Mouse (Mus musculus): ENCODE results near the gene Smagp. TPM values are rescaled to one million over a fixed set of nuclear protein-coding genes. Genes with fewer than 3 reads are reported as not detected.
A peak's percentile ranks its signal among the peaks of the same experiment; 100 is the strongest.

The Smagp gene
- polyA plus RNA-seq, 1 experiment from 2014 or later, result 36.6 TPM

GRCm38 (mm10) chr15:100577972-100578371, 58.8 kb downstream of the Smagp start:
- Histone ChIP-seq H3K27me3 (no peaks in the 10 kb centered on the region), H3K36me3 (0 out of 2 replicates have a peak, but pooled peaks cover 6% of the 10 kb centered on the region), H3K4me2 (no peak overlapping the region), H3K9ac (no peak overlapping the region), H3K9me3 (no peaks in the 10 kb centered on the region), H3K4me1 (peaks cover 17% of the 10 kb centered on the region), H3K4me3 (no peak overlapping the region), H3K27ac (no peak overlapping the region)
- 73% methylated on average over 16 of the region's 16 CpGs for WGBS
- peak; percentile 35; the same call in 1 of the 2 replicates for ATAC-seq (ENCODE audit: insufficient number of reproducible peaks, low FRiP score, low TSS enrichment, low read depth)

DNA sequence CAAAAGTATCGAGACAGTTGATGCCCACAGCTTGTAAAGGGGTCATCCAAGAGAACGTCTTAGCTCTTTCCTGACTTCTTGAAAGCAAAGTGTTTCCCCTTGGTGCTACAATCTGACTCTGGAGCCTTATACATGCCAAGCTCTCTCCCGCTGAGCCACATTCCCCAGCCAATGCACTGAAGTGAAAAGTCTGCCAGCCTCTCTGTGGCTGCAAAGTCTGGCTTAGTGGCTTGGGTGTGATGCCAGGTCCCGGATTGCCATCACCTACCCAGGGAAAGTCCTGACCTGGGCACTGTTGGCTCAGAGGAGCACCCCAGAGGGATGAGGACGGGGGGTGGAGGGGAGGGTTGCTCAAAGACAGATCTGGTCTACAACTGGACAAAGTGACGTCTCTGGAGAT, 59.9 kb downstream of the Smagp start:
- Histone ChIP-seq H3K9me3 (no peaks in the 10 kb centered on the region), H3K36me3 (0 out of 2 replicates have a peak, but pooled peaks cover 4% of the 10 kb centered on the region), H3K4me1 (peaks cover 17% of the 10 kb centered on the region), H3K27me3 (no peaks in the 10 kb centered on the region), H3K9ac (no peak overlapping the region), H3K4me3 (no peak overlapping the region), H3K27ac (no peak overlapping the region), H3K4me2 (no peak overlapping the region)
- 77% methylated on average over 6 of the region's 6 CpGs for WGBS
- no peak for ATAC-seq (ENCODE audit: insufficient number of reproducible peaks, low FRiP score, low TSS enrichment, low read depth)

DNA sequence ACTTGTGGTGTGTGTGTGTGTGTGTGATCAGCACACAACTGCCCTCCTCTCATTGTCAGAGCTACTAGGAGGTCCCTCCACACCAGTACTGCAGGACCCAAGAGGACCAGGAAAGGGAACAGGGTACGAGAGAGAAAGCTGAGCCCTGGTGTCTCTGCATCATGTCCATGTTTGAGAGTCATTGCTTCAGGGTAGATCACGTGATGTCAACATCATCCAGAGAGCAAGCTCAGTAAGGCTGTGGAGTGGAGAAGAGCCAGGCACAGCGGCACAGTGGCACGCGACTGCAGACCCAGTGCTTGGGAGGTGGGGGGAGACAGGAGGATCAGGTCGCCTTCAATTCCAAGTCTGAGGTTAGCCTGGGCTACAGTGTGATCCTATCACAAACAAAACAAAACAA, 60.3 kb downstream of the Smagp start:
- H3K27ac ChIP-seq, result no peak overlapping the region
- H3K36me3 ChIP-seq, result 0 out of 2 replicates have a peak, but pooled peaks cover 4% of the 10 kb centered on the region
- H3K4me3 ChIP-seq, result no peak overlapping the region
- 85% methylated on average over 6 of the region's 6 CpGs for WGBS
- H3K4me1 ChIP-seq, result peaks cover 17% of the 10 kb centered on the region
- no peak for ATAC-seq (ENCODE audit: insufficient number of reproducible peaks, low FRiP score, low TSS enrichment, low read depth)
- no peak overlapping the region for H3K9ac ChIP-seq
- no peak overlapping the region for H3K4me2 ChIP-seq
- no peaks in the 10 kb centered on the region for H3K9me3 ChIP-seq
- no peaks in the 10 kb centered on the region for H3K27me3 ChIP-seq

GRCm38 (mm10) chr15:100575366-100575765, 61.4 kb downstream of the Smagp start:
- Histone ChIP-seq H3K4me2 (no peak overlapping the region), H3K27ac (no peak overlapping the region), H3K27me3 (no peaks in the 10 kb centered on the region), H3K4me3 (no peak overlapping the region), H3K9me3 (no peaks in the 10 kb centered on the region), H3K4me1 (peaks cover 17% of the 10 kb centered on the region), H3K36me3 (0 out of 2 replicates have a peak, but pooled peaks cover 4% of the 10 kb centered on the region), H3K9ac (no peak overlapping the region)
- ATAC-seq (ENCODE audit: insufficient number of reproducible peaks, low FRiP score, low TSS enrichment, low read depth), result no peak
- WGBS, result 86% methylated on average over 12 of the region's 12 CpGs

DNA sequence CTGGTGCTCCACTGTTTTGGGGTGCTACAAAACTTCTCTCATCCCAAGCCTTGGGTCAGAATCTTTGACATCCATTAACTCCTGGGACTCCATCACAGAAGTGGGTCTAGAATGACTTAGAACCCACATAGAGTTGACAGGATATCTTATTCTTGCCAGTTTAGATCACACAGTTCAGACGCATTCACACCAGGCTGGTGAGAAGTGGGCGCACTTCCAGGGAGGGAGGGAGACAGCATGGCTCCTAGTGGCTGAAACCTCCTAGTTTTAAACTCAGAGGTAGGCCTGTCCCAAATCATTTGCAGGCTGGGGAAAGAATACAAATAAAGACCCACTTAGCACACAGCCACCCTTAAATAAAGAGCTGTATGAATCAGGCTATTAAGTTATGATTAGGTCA, 62.4 kb downstream of the Smagp start:
- H3K4me3 ChIP-seq, result no peak overlapping the region
- no peak overlapping the region for H3K9ac ChIP-seq
- H3K27ac ChIP-seq, result 0 out of 2 replicates have a peak overlapping the region, but pooled peaks have one; percentile 27
- no peaks in the 10 kb centered on the region for H3K27me3 ChIP-seq
- no peaks in the 10 kb centered on the region for H3K9me3 ChIP-seq
- ATAC-seq (ENCODE audit: insufficient number of reproducible peaks, low FRiP score, low TSS enrichment, low read depth), result no peak
- H3K4me2 ChIP-seq, result no peak overlapping the region
- WGBS, result 55% methylated on average over 2 of the region's 2 CpGs
- peaks cover 17% of the 10 kb centered on the region for H3K4me1 ChIP-seq
- 0 out of 2 replicates have a peak, but pooled peaks cover 3% of the 10 kb centered on the region for H3K36me3 ChIP-seq

GRCm38 (mm10) chr15:100573946-100574345, 62.8 kb downstream of the Smagp start:
- Histone ChIP-seq H3K9ac (no peak overlapping the region), H3K4me2 (no peak overlapping the region)
- no peak for ATAC-seq (ENCODE audit: insufficient number of reproducible peaks, low FRiP score, low TSS enrichment, low read depth)

More at GRCm38 (mm10) chr15:100573946-100574345, 62.8 kb downstream of the Smagp start:
- no peaks in the 10 kb centered on the region for H3K9me3 ChIP-seq
- H3K36me3 ChIP-seq, result no peaks in the 10 kb centered on the region
- H3K4me3 ChIP-seq, result no peak overlapping the region
- peaks cover 17% of the 10 kb centered on the region for H3K4me1 ChIP-seq
- H3K27me3 ChIP-seq, result no peaks in the 10 kb centered on the region
- WGBS, result 24% methylated on average over 6 of the region's 6 CpGs
- peak overlapping the region; percentile 48; the same call in 1 of the 2 replicates for H3K27ac ChIP-seq

Small RNA genes lying within 50 kb of the gene (microRNA-seq; reads per million reads assigned to microRNA genes)
- gene Mir6961, result not detected

Other genes starting within 250 kb of the Smagp start
- 0.06 TPM in 1 of 2 replicates, not detected in the other for gene Gm5475, start 214.8 kb downstream of the Smagp start, polyA plus RNA-seq (2015; fragmentation: Nextera tagmentation; extraction: Ambion mirVana)
- 20.6 and 21.6 TPM in 2 replicates for gene Slc11a2, start 211.9 kb downstream of the Smagp start, polyA plus RNA-seq (2015; fragmentation: Nextera tagmentation; extraction: Ambion mirVana)
- 29.6 and 30.5 TPM in 2 replicates for gene Letmd1, start 167.9 kb downstream of the Smagp start, polyA plus RNA-seq (2015; fragmentation: Nextera tagmentation; extraction: Ambion mirVana)
- gene Csrnp2, start 141.5 kb downstream of the Smagp start, polyA plus RNA-seq (2015; fragmentation: Nextera tagmentation; extraction: Ambion mirVana), result 13.6 and 15.9 TPM in 2 replicates
- 24.9 and 25.4 TPM in 2 replicates for gene Tfcp2, start 84.9 kb downstream of the Smagp start, polyA plus RNA-seq (2015; fragmentation: Nextera tagmentation; extraction: Ambion mirVana)
- 4.9 and 7.4 TPM in 2 replicates for gene Pou6f1, start 37.0 kb downstream of the Smagp start, polyA plus RNA-seq (2015; fragmentation: Nextera tagmentation; extraction: Ambion mirVana)
- 166 and 185 TPM in 2 replicates for gene Dazap2, start 21.6 kb downstream of the Smagp start, polyA plus RNA-seq (2015; fragmentation: Nextera tagmentation; extraction: Ambion mirVana)
- 4.8 and 4.9 TPM in 2 replicates for gene Bin2, start 32.6 kb upstream of the Smagp start, polyA plus RNA-seq (2015; fragmentation: Nextera tagmentation; extraction: Ambion mirVana)
- gene Cela1, start 51.0 kb upstream of the Smagp start, polyA plus RNA-seq (2015; fragmentation: Nextera tagmentation; extraction: Ambion mirVana), result 4.2 and 6.3 TPM in 2 replicates
- 6.3 and 7.3 TPM in 2 replicates for gene Galnt6, start 92.4 kb upstream of the Smagp start, polyA plus RNA-seq (2015; fragmentation: Nextera tagmentation; extraction: Ambion mirVana)
- 3.2 and 3.7 TPM in 2 replicates for gene Slc4a8, start 124.8 kb upstream of the Smagp start, polyA plus RNA-seq (2015; fragmentation: Nextera tagmentation; extraction: Ambion mirVana)
- 1.3 and 3.1 TPM in 2 replicates for gene Scn8a, start 232.9 kb upstream of the Smagp start, polyA plus RNA-seq (2015; fragmentation: Nextera tagmentation; extraction: Ambion mirVana)